Mouse (Mus musculus): Measurements from ENCODE around the gene Flnb.

- no peak for TF ChIP-seq POLR2A (IDR thresholded peaks at IDR 0.05; ENCODE audit: insufficient read depth, low read depth, low read length)
- no peak for TF ChIP-seq CTCF (IDR thresholded peaks at IDR 0.05; ENCODE audit: insufficient read depth, low read depth, low read length)
Observed at GRCm38 (mm10) chr14:7856348-7856747, 38.6 kb downstream of the Flnb start.
